Mouse (Mus musculus) lung, postnatal 0 days (tissue): ENCODE data around the gene 1700008O03Rik.

Experiments used
- CTCF ChIP-seq: IDR thresholded peaks from 2 replicates; pipeline ENCODE4 v1.5.1; 2016; ENCODE audit warnings: antibody characterized with exemption, mild to moderate bottlenecking
- EP300 ChIP-seq: IDR thresholded peaks from 2 replicates; pipeline ENCODE4 v1.6.1; 2016; ENCODE audit warnings: antibody characterized with exemption, mild to moderate bottlenecking, control low read depth

DNA sequence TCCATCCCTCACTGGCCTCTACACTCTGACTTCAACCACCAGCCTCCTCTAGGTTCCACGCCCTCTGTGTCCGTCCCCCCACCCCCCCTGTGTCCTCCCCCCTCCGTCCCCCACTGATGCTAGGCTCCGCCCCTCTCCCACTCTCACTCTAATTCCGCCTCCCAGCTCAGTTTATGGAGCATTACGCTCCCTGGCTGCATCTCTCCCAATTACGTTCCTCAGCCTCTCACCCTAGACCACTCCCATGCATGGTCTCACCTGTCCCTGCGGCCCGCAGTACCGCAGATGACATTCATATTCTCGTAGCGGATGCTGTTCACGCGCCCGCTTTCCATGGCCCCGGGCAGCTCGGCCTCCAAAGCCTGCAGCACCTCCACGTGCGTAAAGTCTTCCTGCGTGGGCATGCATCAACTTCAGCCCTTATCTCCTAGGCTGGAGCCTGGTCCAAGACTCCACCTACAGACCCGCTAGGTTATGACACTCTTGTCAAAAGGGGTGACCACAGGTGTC, 24.8 kb downstream of the 1700008O03Rik start:
- TF ChIP-seq CTCF: 0 out of 2 replicates have a peak, but pooled peaks have one; percentile 7
- no peak for TF ChIP-seq EP300
